Mouse (Mus musculus): ENCODE measurements around the gene Cfl1.
A peak's percentile ranks its signal among the peaks of the same experiment; 100 is the strongest.

Cfl1 gene

GRCm38 (mm10) chr19:5529325-5530137 is 39.3 kb downstream of the Cfl1 start:
- DNase-seq (ENCODE audit: low read depth, low spot score): peak; percentile 93

GRCm38 (mm10) chr19:5530138-5530524 is 39.9 kb downstream of the Cfl1 start:
- no peak for DNase-seq (ENCODE audit: low read depth, low spot score)

GRCm38 (mm10) chr19:5532520-5532919 is 42.3 kb downstream of the Cfl1 start:
- DNase-seq (ENCODE audit: low read depth, low spot score): no peak

- DNase-seq (ENCODE audit: low read depth, low spot score): no peak
Observed at GRCm38 (mm10) chr19:5538786-5539185, 48.5 kb downstream of the Cfl1 start.

- no peak for DNase-seq (ENCODE audit: low read depth, low spot score)
Observed at GRCm38 (mm10) chr19:5543362-5543761, 53.1 kb downstream of the Cfl1 start.

- DNase-seq (ENCODE audit: low read depth, low spot score): no peak
Observed at GRCm38 (mm10) chr19:5544031-5544430, 53.8 kb downstream of the Cfl1 start.

Data from forelimb bud, embryonic 11.5 days (tissue).